38 mouse cellular contexts compared by ENCODE assay signal in the genomic region with DNA sequence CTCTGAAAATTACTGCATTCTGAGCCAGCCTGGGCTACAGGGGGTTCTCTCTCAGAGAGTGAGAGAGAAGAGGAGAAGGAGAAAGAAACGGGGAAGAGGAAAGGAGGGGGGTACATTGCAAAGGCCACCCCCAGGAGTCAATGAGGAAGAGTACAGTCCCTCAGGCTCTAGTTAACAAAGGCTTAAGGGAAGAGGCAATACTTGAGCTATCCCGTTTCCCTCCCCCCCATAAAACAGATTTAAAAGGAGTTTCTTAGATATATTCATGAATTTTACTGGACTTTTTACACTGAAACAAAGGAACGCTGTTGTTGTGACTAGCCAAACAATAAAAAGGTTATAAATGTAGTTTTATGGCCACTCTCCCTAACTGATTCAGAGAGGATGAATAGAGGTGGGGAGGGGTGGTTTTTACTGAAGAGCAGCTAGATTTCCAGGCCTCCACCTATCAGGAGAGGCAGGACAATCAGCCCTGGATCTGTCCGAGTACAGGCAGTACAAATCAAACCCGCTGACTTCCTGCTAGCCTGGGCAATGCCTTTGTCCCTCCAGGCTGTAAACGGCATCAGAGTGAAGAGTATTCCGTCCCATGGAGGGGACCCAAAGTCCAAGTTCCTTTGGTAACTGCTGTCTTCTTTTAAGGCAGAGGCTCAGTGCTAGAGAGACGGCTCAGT. TPM values are rescaled to one million over a fixed set of nuclear protein-coding genes. Genes with fewer than 3 reads are reported as not detected.
"Had no signal": no experiment of that assay in that cellular context is flagged by ENCODE, and none has a peak within 500 bp of the region (broad histone marks: within the 10 kb centered on the region; RNA-seq: fewer than 3 reads in every experiment).

No protein-coding gene starts in this region.

- H3K36me3 ChIP-seq: hindbrain, embryonic 10.5 days; hindbrain, embryonic 12.5 days; limb, embryonic 10.5 days; limb, embryonic 12.5 days; liver, embryonic 13.5 days had no signal

- ATAC-seq: hindbrain, embryonic 16.5 days; inflammation-experienced regulatory T-cells, adult 6 months had no signal

- H3K9ac ChIP-seq: hindbrain, embryonic 12.5 days; hindbrain, embryonic 14.5 days; limb, embryonic 12.5 days; liver, embryonic 13.5 days had no signal

- H3K4me3 ChIP-seq: gastrocnemius, adult 2 months; heart, adult 2 months; hindbrain, embryonic 10.5 days; hindbrain, embryonic 12.5 days; limb, embryonic 10.5 days; limb, embryonic 12.5 days; liver, embryonic 13.5 days had no signal

- DNase-seq: gastrocnemius, adult 2 months; gastrocnemius, postnatal 10 days; gastrocnemius, postnatal 25 days; heart, adult 2 months; heart, postnatal 10 days; heart, postnatal 4 days; kidney, adult 18-20 months; kidney, adult 8-10 months; kidney, postnatal 10 days; kidney, postnatal 25 days; kidney, postnatal 4 days; layer of hippocampus, adult 9-11 months; layer of hippocampus, postnatal 36 days; liver; liver, embryonic 13.5 days had no signal

- H3K4me1 ChIP-seq: hindbrain, embryonic 12.5 days; limb, embryonic 12.5 days had no signal

- H3K4me2 ChIP-seq: heart, embryonic 11.5 days; hindbrain, embryonic 12.5 days; hindbrain, embryonic 14.5 days; limb, embryonic 12.5 days; liver, embryonic 11.5 days; liver, embryonic 13.5 days had no signal

- H3K27ac ChIP-seq: gastrocnemius, adult 2 months; heart, adult 2 months; hindbrain, embryonic 10.5 days; hindbrain, embryonic 12.5 days; hindbrain, embryonic 14.5 days; limb, embryonic 10.5 days; limb, embryonic 12.5 days; liver, embryonic 13.5 days had no signal

- H3K9me3 ChIP-seq: hindbrain, embryonic 10.5 days; hindbrain, embryonic 12.5 days; limb, embryonic 10.5 days; limb, embryonic 12.5 days; liver, embryonic 13.5 days had no signal

RNA-seq across cellular contexts. Expression of a gene that starts 18.8 kb away (rescaled TPM):
- polyA plus RNA-seq: heart, embryonic 14.5 days; hindbrain, embryonic 12.5 days; limb, embryonic 10.5 days; liver, embryonic 11.5 days had no signal

RNA-seq across cellular contexts. Expression of a gene that starts 44.3 kb away (rescaled TPM):
- total RNA-seq: gastrocnemius, adult 2 months; gastrocnemius, postnatal 10 days; gastrocnemius, postnatal 25 days; gastrocnemius, postnatal 4 days; granulocyte monocyte progenitor cell, adult 5-6 weeks; heart, adult 2 months; heart, postnatal 10 days; heart, postnatal 25 days; heart, postnatal 4 days; layer of hippocampus, adult 18-20 months; layer of hippocampus, adult 8-10 months; layer of hippocampus, postnatal 14 days; layer of hippocampus, postnatal 36 days; left cerebral cortex, adult 18-20 months; left cerebral cortex, adult 8-10 months; left cerebral cortex, postnatal 10 days; left cerebral cortex, postnatal 36 days had no signal
- polyA plus RNA-seq: heart, adult 2 months; heart, embryonic 11.5 days; heart, embryonic 14.5 days; hindbrain, embryonic 10.5 days; hindbrain, embryonic 12.5 days; hindbrain, embryonic 14.5 days; hindbrain, embryonic 16.5 days; inflammation-experienced regulatory T-cells, adult 6 months; kidney, embryonic 14.5 days; kidney, embryonic 16.5 days; limb, embryonic 10.5 days; limb, embryonic 12.5 days; limb, embryonic 14.5 days; liver, embryonic 11.5 days; liver, embryonic 13.5 days had no signal
